Mouse (Mus musculus) liver, embryonic 13.5 days (tissue): ENCODE results near the gene Abhd4. TPM values are rescaled to one million over a fixed set of nuclear protein-coding genes. Genes with fewer than 3 reads are reported as not detected.

ENCODE experiments used
- ATAC-seq: fragments of 200-750 bp; cut with Nextera tagmentation; 2 replicates; pipeline ENCODE4 v1.8.0; 2017; ENCODE audit warnings: low read depth, mild to moderate bottlenecking, moderate number of reproducible peaks, moderate library complexity
- DNase-seq: peaks from one replicate; pipeline ENCODE4 v3.0.0; 2022
- H3K27ac ChIP-seq: fragments of 300-500 bp; sonication (generic); 2 replicates; pipeline ENCODE4 v1.5.1; 2015; ENCODE audit warnings: moderate library complexity, mild to moderate bottlenecking, inconsistent platforms
- H3K27me3 ChIP-seq: fragments of 300-500 bp; sonication (generic); 2 replicates; pipeline ENCODE4 v1.6.1; 2015; ENCODE audit warnings: mild to moderate bottlenecking, inconsistent platforms
- H3K36me3 ChIP-seq: fragments of 300-500 bp; sonication (generic); 2 replicates; pipeline ENCODE4 v1.6.1; 2015; ENCODE audit warnings: mild to moderate bottlenecking, inconsistent platforms
- H3K4me1 ChIP-seq: fragments of 300-500 bp; sonication (generic); replicated peaks from 2 replicates; pipeline ENCODE4 v1.6.1; 2015; ENCODE audit warnings: inconsistent platforms
- H3K4me2 ChIP-seq: fragments of 300-500 bp; sonication (generic); 2 replicates; pipeline ENCODE4 v1.6.1; 2015; ENCODE audit warnings: inconsistent platforms, mild to moderate bottlenecking, moderate library complexity
- H3K4me3 ChIP-seq: fragments of 300-500 bp; sonication (generic); replicated peaks from 2 replicates; pipeline ENCODE4 v1.5.1; 2015; ENCODE audit warnings: mild to moderate bottlenecking, inconsistent platforms
- H3K9ac ChIP-seq: fragments of 300-500 bp; sonication (generic); 2 replicates; pipeline ENCODE4 v1.6.1; 2015; ENCODE audit warnings: mild to moderate bottlenecking, inconsistent platforms
- H3K9me3 ChIP-seq: fragments of 300-500 bp; sonication (generic); replicated peaks from 2 replicates; pipeline ENCODE4 v1.6.1; 2016; ENCODE audit warnings: inconsistent platforms
- WGBS: fragments of 180-500 bp; shearing (Covaris S2); methylation state at CpG from one replicate; pipeline ENCODE4 v1.1.7; 2015; ENCODE audit not compliant: insufficient replicate concordance; 5-methylcytosine and 5-hydroxymethylcytosine counted together
- polyA plus RNA-seq: library from polyadenylated mRNA; unstranded; fragments of >200 nt; fragmentation: Nextera tagmentation; extraction: Ambion mirVana; gene quantifications from 2 replicates; pipeline ENCODE4 v1.2.1, GENCODE M21; 2015

The Abhd4 gene
- polyA plus RNA-seq, 1 experiment from 2014 or later: 17.9 TPM

GRCm38 (mm10) chr14:54231176-54231956 lies 22.6 kb upstream of the Abhd4 start:
- Histone ChIP-seq H3K36me3 (peaks cover 16% of the 10 kb centered on the region), H3K9ac (no peak overlapping the region), H3K4me1 (peaks cover 59% of the 10 kb centered on the region), H3K27me3 (peaks cover 11% of the 10 kb centered on the region), H3K27ac (no peak overlapping the region), H3K9me3 (no peaks in the 10 kb centered on the region), H3K4me3 (no peak overlapping the region), H3K4me2 (no peak overlapping the region)
- 56% methylated on average over 21 of the region's 21 CpGs for WGBS
- ATAC-seq (no peak), DNase-seq (no peak)

GRCm38 (mm10) chr14:54232143-54232542 lies 21.8 kb upstream of the Abhd4 start:
- peaks cover 11% of the 10 kb centered on the region for H3K27me3 ChIP-seq
- peaks cover 20% of the 10 kb centered on the region for H3K36me3 ChIP-seq
- H3K27ac ChIP-seq: no peak overlapping the region
- H3K9ac ChIP-seq: no peak overlapping the region
- ATAC-seq (no peak), DNase-seq (no peak)
- no peaks in the 10 kb centered on the region for H3K9me3 ChIP-seq
- no peak overlapping the region for H3K4me2 ChIP-seq
- no peak overlapping the region for H3K4me3 ChIP-seq
- H3K4me1 ChIP-seq: peaks cover 52% of the 10 kb centered on the region
- 40% methylated on average over 9 of the region's 9 CpGs for WGBS

- Histone ChIP-seq H3K9me3 (no peaks in the 10 kb centered on the region), H3K27me3 (peaks cover 11% of the 10 kb centered on the region), H3K36me3 (peaks cover 23% of the 10 kb centered on the region), H3K9ac (no peak overlapping the region), H3K4me1 (peaks cover 44% of the 10 kb centered on the region), H3K4me2 (peak overlapping the region; percentile 20; the same call in 1 of the 2 replicates), H3K4me3 (no peak overlapping the region), H3K27ac (peak overlapping the region; percentile 48)
- DNase-seq: no peak
- WGBS: 10% methylated on average over 9 of the region's 9 CpGs
- ATAC-seq: peak; percentile 65
These were observed 21.0 kb upstream of the Abhd4 start for GRCm38 (mm10) chr14:54232811-54233558.

DNA sequence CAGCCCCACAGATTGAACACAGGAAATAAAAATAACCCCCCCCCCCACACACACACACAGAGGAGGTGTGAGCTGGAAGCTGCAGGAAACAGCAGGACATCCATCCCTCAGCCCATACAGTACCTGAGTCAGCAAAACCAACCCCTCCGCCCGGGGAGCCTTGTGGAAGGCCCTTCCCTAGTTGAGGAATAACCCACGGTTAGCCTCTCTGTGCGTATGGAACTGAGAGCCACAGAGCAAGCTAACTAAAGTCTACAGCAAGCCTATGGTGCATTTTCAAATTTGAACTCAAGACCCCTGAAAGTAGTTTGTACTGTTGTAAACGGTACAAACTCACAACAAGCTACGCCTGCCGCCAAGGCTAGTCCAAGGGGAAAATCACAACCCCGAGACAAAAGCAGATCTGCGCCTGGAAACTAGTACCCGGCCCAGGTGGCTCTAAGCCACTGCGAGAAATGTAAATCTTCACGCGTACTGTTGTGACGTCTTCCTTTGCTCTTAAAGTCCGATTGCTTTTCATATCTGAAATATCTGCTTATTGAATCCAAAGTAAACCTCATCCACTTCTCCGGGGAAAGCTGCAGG lies 20.3 kb upstream of the Abhd4 start:
- Histone ChIP-seq H3K27me3 (peaks cover 9% of the 10 kb centered on the region), H3K4me2 (peak overlapping the region; percentile 20; the same call in 1 of the 2 replicates), H3K4me3 (no peak overlapping the region), H3K9ac (no peak overlapping the region), H3K9me3 (no peaks in the 10 kb centered on the region), H3K36me3 (peaks cover 26% of the 10 kb centered on the region), H3K27ac (peak overlapping the region; percentile 48), H3K4me1 (peaks cover 37% of the 10 kb centered on the region)
- ATAC-seq: no peak
- no peak for DNase-seq
- WGBS: 62% methylated on average over 16 of the region's 16 CpGs

DNA sequence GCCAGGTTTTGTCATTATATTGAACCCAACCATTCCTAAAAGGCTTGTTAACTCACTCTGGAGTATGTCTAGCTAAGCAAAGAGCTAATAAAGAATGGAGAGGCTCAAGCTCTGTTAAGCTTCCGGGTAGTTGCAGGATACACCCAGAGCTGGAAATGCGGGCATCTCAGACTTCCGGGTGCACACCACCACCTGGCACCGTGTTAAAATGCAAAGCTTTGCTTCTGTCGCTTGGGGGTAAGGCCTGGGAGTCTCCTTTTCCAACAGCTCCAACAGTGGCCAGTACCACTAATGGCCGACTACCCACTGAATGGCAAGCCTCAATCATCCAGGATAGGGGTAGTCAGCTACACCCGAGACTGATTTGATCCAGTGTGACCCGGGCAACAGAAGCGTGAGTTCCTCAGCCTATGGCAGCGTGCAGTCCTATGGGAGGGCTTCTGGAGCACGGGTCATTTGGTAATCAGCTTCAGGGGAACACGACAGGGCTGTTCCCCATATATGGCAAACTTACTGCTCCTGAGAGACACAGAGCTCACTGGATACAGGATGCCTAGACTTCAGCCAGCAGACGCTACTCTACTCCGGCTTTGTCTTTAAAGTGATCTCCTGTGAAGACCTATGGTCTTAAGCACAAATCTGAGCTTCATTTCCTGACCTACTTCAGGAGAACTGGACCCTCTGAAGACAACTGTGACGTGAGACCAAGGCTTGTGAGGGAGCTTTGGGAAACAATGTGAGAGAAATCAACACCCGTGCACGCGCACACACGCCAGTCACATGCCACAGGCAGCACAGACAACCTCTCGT lies 19.6 kb upstream of the Abhd4 start:
- Histone ChIP-seq H3K4me2 (no peak overlapping the region), H3K4me1 (peaks cover 31% of the 10 kb centered on the region), H3K27me3 (peaks cover under 1% of the 10 kb centered on the region; the same call in 1 of the 2 replicates), H3K9me3 (no peaks in the 10 kb centered on the region), H3K36me3 (peaks cover 30% of the 10 kb centered on the region), H3K9ac (no peak overlapping the region), H3K27ac (peak overlapping the region; percentile 48; the same call in 1 of the 2 replicates), H3K4me3 (no peak overlapping the region)
- 81% methylated on average over 20 of the region's 20 CpGs for WGBS
- ATAC-seq (no peak), DNase-seq (no peak)

DNA sequence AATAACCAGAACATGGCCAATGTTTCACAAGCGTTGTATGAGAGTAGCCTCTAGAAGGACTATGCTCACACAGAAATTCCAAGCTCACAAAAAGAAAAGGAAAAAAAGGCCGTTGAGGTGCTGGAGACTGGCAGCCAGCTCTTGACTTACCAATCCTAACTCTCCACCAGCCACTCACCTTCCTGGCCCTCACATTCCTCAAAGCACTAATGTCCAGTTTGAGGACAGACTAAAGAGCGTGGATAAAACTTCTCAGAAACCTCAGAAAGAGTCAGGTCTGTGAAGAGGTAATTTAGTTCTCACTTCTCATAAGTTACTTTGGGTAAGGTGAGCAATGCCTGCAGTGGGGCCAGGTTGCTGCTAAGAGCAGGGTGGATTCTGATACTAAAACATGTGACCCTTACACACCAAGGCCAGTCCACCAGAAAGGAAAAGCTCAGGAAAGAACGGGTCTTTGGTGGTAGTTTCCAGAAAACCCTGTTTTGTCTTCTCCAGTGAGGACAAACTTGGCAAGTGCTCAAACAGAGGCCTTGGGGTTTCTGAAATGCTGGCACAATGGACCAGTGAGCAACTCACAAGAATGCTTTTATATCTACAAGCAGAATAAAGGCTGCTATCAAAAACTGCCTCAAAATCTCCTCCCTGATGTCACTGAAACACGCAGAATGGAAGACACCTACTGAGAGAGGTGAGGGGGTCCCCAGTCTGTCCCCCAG lies 18.0 kb upstream of the Abhd4 start:
- Histone ChIP-seq H3K4me1 (peaks cover 30% of the 10 kb centered on the region), H3K9me3 (no peaks in the 10 kb centered on the region), H3K4me2 (no peak overlapping the region), H3K4me3 (no peak overlapping the region), H3K27me3 (no peaks in the 10 kb centered on the region), H3K27ac (no peak overlapping the region), H3K36me3 (peaks cover 38% of the 10 kb centered on the region), H3K9ac (no peak overlapping the region)
- DNase-seq (no peak), ATAC-seq (no peak)
- WGBS: 82% methylated on average over 5 of the region's 5 CpGs

DNA sequence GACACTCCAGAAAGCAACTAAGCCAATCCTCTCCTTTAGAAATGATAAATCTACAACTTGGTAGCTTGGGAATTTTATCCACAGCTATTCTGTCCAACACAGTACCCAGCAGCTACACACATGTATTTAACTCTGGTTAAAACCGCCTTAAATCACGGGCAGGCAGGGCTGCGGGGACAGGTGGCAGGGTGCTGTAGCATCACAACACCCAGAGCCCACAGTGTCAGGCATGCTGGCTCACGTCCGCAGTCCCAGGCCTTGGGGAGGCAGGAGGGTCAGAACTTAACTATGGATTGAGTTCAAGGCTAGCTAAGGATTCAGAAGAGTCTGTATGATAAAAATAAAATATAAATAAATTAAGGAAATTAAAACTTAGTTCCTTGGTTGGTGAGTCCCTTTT lies 17.1 kb upstream of the Abhd4 start:
- Histone ChIP-seq H3K9me3 (no peaks in the 10 kb centered on the region), H3K36me3 (peaks cover 47% of the 10 kb centered on the region), H3K9ac (no peak overlapping the region), H3K4me1 (peaks cover 22% of the 10 kb centered on the region), H3K27me3 (no peaks in the 10 kb centered on the region), H3K27ac (no peak overlapping the region), H3K4me2 (no peak overlapping the region), H3K4me3 (no peak overlapping the region)
- ATAC-seq: no peak
- WGBS: 82% methylated on average over 5 of the region's 5 CpGs
- DNase-seq: no peak

- H3K9me3 ChIP-seq: no peaks in the 10 kb centered on the region
- H3K27ac ChIP-seq: no peak overlapping the region
- H3K27me3 ChIP-seq: no peaks in the 10 kb centered on the region
- H3K36me3 ChIP-seq: peaks cover 69% of the 10 kb centered on the region
- H3K4me3 ChIP-seq: no peak overlapping the region
- peaks cover 1% of the 10 kb centered on the region for H3K4me1 ChIP-seq
- peak; percentile 61 for ATAC-seq
- no peak overlapping the region for H3K9ac ChIP-seq
- WGBS: 19% methylated on average over 7 of the region's 7 CpGs
- H3K4me2 ChIP-seq: no peak overlapping the region
- DNase-seq: peak; percentile 58
These were observed 14.8 kb upstream of the Abhd4 start for GRCm38 (mm10) chr14:54239002-54239736.

DNA sequence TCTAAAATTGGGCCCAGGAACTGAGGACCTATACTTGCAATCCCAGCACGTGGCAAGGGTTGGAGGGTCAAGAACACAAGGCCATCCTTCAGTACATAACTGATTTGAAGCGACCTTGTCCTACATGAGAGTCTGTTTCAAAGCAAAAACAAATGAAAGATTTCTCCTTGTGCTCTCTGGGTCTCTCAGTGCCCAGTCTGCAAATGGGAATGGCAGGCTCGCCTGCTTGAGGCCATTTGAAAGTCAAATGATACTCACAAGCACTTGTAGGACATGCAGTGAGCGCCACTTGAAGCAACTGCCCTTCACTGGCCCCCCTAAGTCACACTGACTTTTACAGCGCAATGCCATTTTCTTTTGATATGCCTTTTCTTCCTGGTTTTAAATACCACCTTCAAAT lies 13.4 kb upstream of the Abhd4 start:
- Histone ChIP-seq H3K9me3 (no peaks in the 10 kb centered on the region), H3K4me1 (no peaks in the 10 kb centered on the region), H3K4me2 (no peak overlapping the region), H3K36me3 (peaks cover 63% of the 10 kb centered on the region), H3K27ac (no peak overlapping the region), H3K4me3 (no peak overlapping the region), H3K9ac (no peak overlapping the region), H3K27me3 (no peaks in the 10 kb centered on the region)
- DNase-seq (no peak), ATAC-seq (no peak)
- WGBS: 81% methylated on average over 5 of the region's 5 CpGs

DNA sequence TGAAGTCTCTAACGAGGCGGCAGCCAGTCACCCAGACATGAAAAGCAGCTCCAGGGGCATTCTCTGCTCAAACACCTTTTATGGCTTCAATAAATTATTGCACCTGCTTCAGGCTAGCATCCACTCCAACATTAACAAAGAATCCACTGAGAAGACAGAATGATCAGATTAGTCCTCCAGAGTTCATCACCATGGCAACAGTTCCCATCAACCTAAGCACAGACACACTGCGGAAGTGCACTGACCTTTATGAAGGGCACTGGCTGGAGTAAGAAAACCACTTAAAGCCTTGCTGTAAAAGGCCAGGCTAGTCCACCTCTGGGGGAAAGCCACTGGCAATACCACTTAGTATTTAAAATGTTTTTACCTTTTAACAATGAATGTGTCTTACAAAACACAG lies 9.8 kb upstream of the Abhd4 start:
- H3K9me3 ChIP-seq: no peaks in the 10 kb centered on the region
- H3K9ac ChIP-seq: no peak overlapping the region
- ATAC-seq (no peak), DNase-seq (no peak)
- no peak overlapping the region for H3K27ac ChIP-seq
- no peak overlapping the region for H3K4me3 ChIP-seq
- peaks cover 12% of the 10 kb centered on the region for H3K4me1 ChIP-seq
- peaks cover 72% of the 10 kb centered on the region for H3K36me3 ChIP-seq
- 89% methylated on average over 3 of the region's 3 CpGs for WGBS
- no peak overlapping the region for H3K4me2 ChIP-seq
- H3K27me3 ChIP-seq: no peaks in the 10 kb centered on the region
